Comparison of ENCODE assay signal across 8 mouse cellular contexts in the genomic region with DNA sequence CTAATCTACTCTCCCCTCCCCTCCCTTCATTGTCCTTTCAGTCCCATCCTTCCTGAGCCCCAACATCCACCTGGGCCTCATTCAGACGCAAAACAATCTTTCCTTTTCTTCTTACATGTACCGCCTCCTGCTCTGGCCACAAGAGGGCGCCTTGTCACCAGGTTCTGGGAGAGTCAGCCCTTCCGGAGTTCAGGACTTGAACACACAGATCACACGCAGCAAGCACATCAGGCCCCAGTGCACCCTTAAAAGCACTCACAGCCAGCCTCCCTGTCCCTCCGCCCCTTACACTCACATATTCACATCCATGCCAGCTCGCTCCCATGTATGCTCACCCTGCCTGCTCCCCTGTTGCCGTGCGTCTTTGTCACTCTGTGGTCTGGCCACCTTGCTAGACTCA. TPM values are rescaled to one million over a fixed set of nuclear protein-coding genes. Genes with fewer than 3 reads are reported as not detected.
A peak's percentile ranks its signal among the peaks of the same experiment; 100 is the strongest.
DNase-seq lines count a peak whose midpoint lies in the region; ATAC-seq and TF ChIP-seq lines count a peak whose summit lies in the region.

No protein-coding gene starts in this region.

- peak; percentile 79 for DNase-seq in fibroblast of lung, adult 2 months (ENCODE audit: low read depth)
- peak; percentile 96 for DNase-seq in kidney, postnatal 10 days
- peak; percentile 85 for DNase-seq in liver, embryonic 11.5 days (ENCODE audit: low spot score)
- DNase-seq in spleen, postnatal 4 days (ENCODE audit: low spot score in 2 of 2) = peak; percentile 88 to 96

- no peak overlapping the region for H3K4me2 ChIP-seq in heart, embryonic 14.5 days (ENCODE audit: low read length)
- peak overlapping the region; percentile 48 for H3K4me2 ChIP-seq in liver, embryonic 11.5 days
- H3K4me2 ChIP-seq in myocyte (ENCODE audit: low read depth) = peak overlapping the region; percentile 60

- no peaks in the 10 kb centered on the region for H3K36me3 ChIP-seq in heart, embryonic 14.5 days (ENCODE audit: control insufficient read depth, insufficient read depth, low read length)
- no peaks in the 10 kb centered on the region for H3K36me3 ChIP-seq in liver, embryonic 11.5 days (ENCODE audit: control insufficient read depth, insufficient read depth, low read length)
- H3K36me3 ChIP-seq in myocyte (ENCODE audit: control insufficient read depth, insufficient read depth) = no peaks in the 10 kb centered on the region

- H3K9ac ChIP-seq in heart, embryonic 14.5 days (ENCODE audit: low read length) = peak overlapping the region; percentile 47; the same call in 1 of the 2 replicates
- H3K9ac ChIP-seq in liver, embryonic 11.5 days (ENCODE audit: low read depth, low read length) = no peak overlapping the region

- no peaks in the 10 kb centered on the region for H3K27me3 ChIP-seq in heart, embryonic 14.5 days (ENCODE audit: control insufficient read depth, insufficient read depth, low read length)
- H3K27me3 ChIP-seq in liver, embryonic 11.5 days (replicated peaks; ENCODE audit: control insufficient read depth, insufficient read depth, low read length) = no peaks in the 10 kb centered on the region
- peaks cover 14% of the 10 kb centered on the region for H3K27me3 ChIP-seq in myocyte (ENCODE audit: control insufficient read depth, insufficient read depth, insufficient read length)

- peak overlapping the region; percentile 65 for H3K27ac ChIP-seq in brown adipose tissue, adult 24 weeks (replicated peaks; ENCODE audit: low read depth, low read length)
- peak overlapping the region; percentile 6 to 53; a peak in 2 of 4 replicates for H3K27ac ChIP-seq in heart, embryonic 14.5 days (replicated peaks in 1 of 2; ENCODE audit: control insufficient read depth in 1 of 2, insufficient read depth in 1 of 2, low read depth in 2 of 2, low read length in 2 of 2)
- H3K27ac ChIP-seq in liver, embryonic 11.5 days (ENCODE audit: low read depth, low read length) = 0 out of 2 replicates have a peak overlapping the region, but pooled peaks have one; percentile 21

- H3ac ChIP-seq in myocyte (ENCODE audit: control insufficient read depth, insufficient read length) = no peak overlapping the region

- no peaks in the 10 kb centered on the region for H3K79me2 ChIP-seq in myocyte (ENCODE audit: control insufficient read depth, insufficient read depth)

- TF ChIP-seq POLR2A in myocyte (IDR thresholded peaks at IDR 0.05; ENCODE audit: insufficient read length, low read depth) = peak; percentile 14

- ATAC-seq in CD4-positive, CD25-positive, alpha-beta regulatory T cell, adult 4 months = peak; percentile 93
- peak; percentile 67 for ATAC-seq in heart, embryonic 14.5 days (ENCODE audit: insufficient number of reproducible peaks, insufficient read depth, low FRiP score, low read depth)
- peak; percentile 67 for ATAC-seq in liver, embryonic 11.5 days (replicated peaks; ENCODE audit: low FRiP score)

- WGBS in heart, embryonic 14.5 days = 16% methylated on average over 9 of the region's 9 CpGs
- 14% methylated on average over 9 of the region's 9 CpGs for WGBS in liver, embryonic 11.5 days

- no peak overlapping the region for H3K4me3 ChIP-seq in brown adipose tissue, adult 24 weeks (ENCODE audit: insufficient read depth, low read depth, low read length)
- H3K4me3 ChIP-seq in heart, embryonic 14.5 days (ENCODE audit: control insufficient read depth in 1 of 2, insufficient read depth in 1 of 2, low read depth in 1 of 2, low read length in 2 of 2) = no peak overlapping the region
- H3K4me3 ChIP-seq in liver, embryonic 11.5 days (ENCODE audit: low read depth, low read length) = no peak overlapping the region
- H3K4me3 ChIP-seq in myocyte = no peak overlapping the region

- H3K9me3 ChIP-seq in heart, embryonic 14.5 days (ENCODE audit: control insufficient read depth, low read length) = no peaks in the 10 kb centered on the region
- H3K9me3 ChIP-seq in liver, embryonic 11.5 days (ENCODE audit: control insufficient read depth, low read length) = no peaks in the 10 kb centered on the region

- peaks cover 40% of the 10 kb centered on the region for H3K4me1 ChIP-seq in brown adipose tissue, adult 24 weeks (ENCODE audit: control insufficient read depth, insufficient read depth, insufficient read length, low read length)
- peaks cover 27 to 47% of the 10 kb centered on the region in 2 experiments for H3K4me1 ChIP-seq in heart, embryonic 14.5 days (ENCODE audit: control insufficient read depth in 2 of 2, insufficient read depth in 2 of 2, low read length in 2 of 2)
- H3K4me1 ChIP-seq in liver, embryonic 11.5 days (replicated peaks; ENCODE audit: control insufficient read depth, insufficient read depth, low read length) = peaks cover 22% of the 10 kb centered on the region

TF ChIP-seq in myocyte, 11 proteins besides CTCF, POLR2A, EP300 and RAD21:
- TF ChIP-seq TCF12 (IDR thresholded peaks at IDR 0.05; ENCODE audit: insufficient read depth, poor library complexity, severe bottlenecking) (no peak), TCF3 (IDR thresholded peaks at IDR 0.05; ENCODE audit: insufficient read length, low read depth) (no peak), MYOG (IDR thresholded peaks at IDR 0.05; ENCODE audit: control insufficient read depth in 1 of 3, insufficient read depth in 1 of 3, insufficient read length in 2 of 3, low read depth in 2 of 3) (no peak), POLR2AphosphoS2 (IDR thresholded peaks at IDR 0.05; ENCODE audit: insufficient read length, low read depth) (no peak), E2F4 (IDR thresholded peaks at IDR 0.05; ENCODE audit: insufficient read depth) (no peak), REST (IDR thresholded peaks at IDR 0.05; ENCODE audit: insufficient read depth, insufficient read length) (no peak), MAX (IDR thresholded peaks at IDR 0.05; ENCODE audit: low read depth) (no peak), USF1 (IDR thresholded peaks at IDR 0.05; ENCODE audit: low read depth) (no peak), MYOD1 (IDR thresholded peaks at IDR 0.05; ENCODE audit: control insufficient read depth in 1 of 3, insufficient read length in 2 of 3, low read depth in 2 of 3) (peak in 1 of 3 experiments; percentile 11)

RNA-seq across cellular contexts. Expression of a gene that starts 45.6 kb away (rescaled TPM):
- polyA plus RNA-seq in CD4-positive, CD25-positive, alpha-beta regulatory T cell, adult 4 months (2017; shearing (Covaris generic)) = 1 to 10 TPM; 4.0 to 5.0 TPM
- 11.1 and 13.9 TPM in 2 replicates for polyA plus RNA-seq in brown adipose tissue, adult 24 weeks (2012; ENCODE audit: insufficient read depth, insufficient read length, missing spikeins)
- 29.7 and 35.0 TPM in 2 replicates for polyA plus RNA-seq in heart, embryonic 14.5 days (2014; fragmentation: Nextera tagmentation; extraction: Ambion mirVana)
- polyA plus RNA-seq in liver, embryonic 11.5 days (2014; fragmentation: Nextera tagmentation; extraction: Ambion mirVana) = 15.8 TPM in 2 replicates
- 4.7 TPM for polyA plus RNA-seq in myocyte (2012; fragmentation: generic; extraction: Trizol)

RNA-seq across cellular contexts. Expression of a gene that starts 56.6 kb away (rescaled TPM):
- not detected for polyA plus RNA-seq in CD4-positive, CD25-positive, alpha-beta regulatory T cell, adult 4 months (2017; shearing (Covaris generic))
- not detected in 2 replicates for polyA plus RNA-seq in brown adipose tissue, adult 24 weeks (2012; ENCODE audit: insufficient read depth, insufficient read length, missing spikeins)
- polyA plus RNA-seq in heart, embryonic 14.5 days (2014; fragmentation: Nextera tagmentation; extraction: Ambion mirVana) = not detected in 2 replicates
- polyA plus RNA-seq in liver, embryonic 11.5 days (2014; fragmentation: Nextera tagmentation; extraction: Ambion mirVana) = not detected in 2 replicates
- not detected for polyA plus RNA-seq in myocyte (2012; fragmentation: generic; extraction: Trizol)
